15 mouse cellular contexts compared by ENCODE assay signal in the genomic region with DNA sequence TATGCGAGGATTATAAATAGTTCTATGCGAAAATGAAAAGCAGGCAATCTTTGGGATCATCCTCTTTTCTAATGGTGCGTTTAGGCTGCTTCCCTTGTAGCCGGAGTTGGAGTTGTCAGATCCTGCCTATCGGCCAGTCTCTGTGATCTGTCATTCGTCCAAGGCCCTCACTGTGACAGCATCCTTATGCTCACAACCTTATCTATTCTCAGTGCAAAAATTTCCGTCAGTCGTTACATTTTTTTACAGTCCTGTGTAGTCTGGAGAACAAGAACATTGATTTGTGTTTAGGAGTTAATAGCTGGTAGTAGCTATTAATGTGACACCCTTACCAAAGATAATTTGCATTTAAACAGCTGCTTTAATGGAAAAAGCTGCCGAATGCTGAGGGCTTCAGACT.
A peak's percentile ranks its signal among the peaks of the same experiment; 100 is the strongest.
DNase-seq lines count a peak whose midpoint lies in the region; ATAC-seq lines count a peak whose summit lies in the region.
"Had no signal": no experiment of that assay in that cellular context is flagged by ENCODE, and none has a peak within 500 bp of the region (broad histone marks: within the 10 kb centered on the region; RNA-seq: fewer than 3 reads in every experiment).

No protein-coding gene starts in this region.

- H3K4me1 ChIP-seq in hindbrain, embryonic 11.5 days (replicated peaks; ENCODE audit: control insufficient read depth, insufficient read depth, low read length): no peaks in the 10 kb centered on the region
- H3K4me1 ChIP-seq in hindbrain, embryonic 10.5 days (replicated peaks): peaks cover 16% of the 10 kb centered on the region
- peaks cover 21% of the 10 kb centered on the region for H3K4me1 ChIP-seq in forebrain, embryonic 12.5 days
- peaks cover 5% of the 10 kb centered on the region for H3K4me1 ChIP-seq in hindbrain, embryonic 16.5 days (ENCODE audit: control insufficient read depth, insufficient read depth, low read depth, low read length)
- H3K4me1 ChIP-seq: embryonic facial prominence, embryonic 13.5 days; liver, embryonic 13.5 days had no signal

- no peaks in the 10 kb centered on the region for H3K9me3 ChIP-seq in hindbrain, embryonic 11.5 days (ENCODE audit: control insufficient read depth, low read length)
- H3K9me3 ChIP-seq in hindbrain, embryonic 10.5 days: no peaks in the 10 kb centered on the region
- no peaks in the 10 kb centered on the region for H3K9me3 ChIP-seq in forebrain, embryonic 12.5 days
- no peaks in the 10 kb centered on the region for H3K9me3 ChIP-seq in hindbrain, embryonic 16.5 days (ENCODE audit: control insufficient read depth, low read length)
- H3K9me3 ChIP-seq: embryonic facial prominence, embryonic 13.5 days; kidney, embryonic 15.5 days; liver, embryonic 13.5 days had no signal

- WGBS in hindbrain, embryonic 11.5 days: 38% methylated on average over 9 of the region's 9 CpGs
- WGBS in hindbrain, embryonic 10.5 days: 39% methylated on average over 9 of the region's 9 CpGs
- 30% methylated on average over 9 of the region's 9 CpGs for WGBS in forebrain, embryonic 12.5 days
- 23% methylated on average over 9 of the region's 9 CpGs for WGBS in hindbrain, embryonic 16.5 days

- no peaks in the 10 kb centered on the region for H3K27me3 ChIP-seq in hindbrain, embryonic 11.5 days (ENCODE audit: control insufficient read depth, insufficient read depth, low read length)
- H3K27me3 ChIP-seq in hindbrain, embryonic 10.5 days (ENCODE audit: insufficient read depth, poor library complexity, severe bottlenecking): no peaks in the 10 kb centered on the region
- no peaks in the 10 kb centered on the region for H3K27me3 ChIP-seq in forebrain, embryonic 12.5 days
- no peaks in the 10 kb centered on the region for H3K27me3 ChIP-seq in hindbrain, embryonic 16.5 days (replicated peaks; ENCODE audit: control insufficient read depth, insufficient read depth, low read length)
- H3K27me3 ChIP-seq: embryonic facial prominence, embryonic 13.5 days; kidney, embryonic 15.5 days; liver, embryonic 13.5 days; Patski had no signal

- H3K4me3 ChIP-seq in hindbrain, embryonic 11.5 days (ENCODE audit: low read depth, low read length): no peak overlapping the region
- H3K4me3 ChIP-seq in hindbrain, embryonic 10.5 days: no peak overlapping the region
- H3K4me3 ChIP-seq in forebrain, embryonic 12.5 days (replicated peaks): no peak overlapping the region
- no peak overlapping the region for H3K4me3 ChIP-seq in hindbrain, embryonic 16.5 days (ENCODE audit: low read length)
- H3K4me3 ChIP-seq: embryonic facial prominence, embryonic 13.5 days; kidney, embryonic 15.5 days; liver, embryonic 13.5 days had no signal

- peak; percentile 71 to 73 for DNase-seq in cerebellum, postnatal 10 days
- no peak for DNase-seq in cerebellum, adult 11-12 months
- DNase-seq in hindbrain, embryonic 11.5 days (ENCODE audit: low spot score): peak; percentile 8
- DNase-seq in hindbrain, embryonic 10.5 days (ENCODE audit: low spot score): no peak
- no peak for DNase-seq in Muller cell, postnatal 12 days (ENCODE audit: inconsistent ontology term)
- no peak for DNase-seq in layer of hippocampus, adult 18-20 months (ENCODE audit: low spot score in 2 of 2)
- DNase-seq: liver, embryonic 13.5 days; lung, postnatal 14 days; right cerebral cortex, postnatal 25 days; thymus, adult 18-20 months had no signal

- H3K9ac ChIP-seq in hindbrain, embryonic 11.5 days (ENCODE audit: low read depth, low read length): no peak overlapping the region
- no peak overlapping the region for H3K9ac ChIP-seq in forebrain, embryonic 12.5 days
- H3K9ac ChIP-seq in hindbrain, embryonic 16.5 days (ENCODE audit: low read depth, low read length): no peak overlapping the region
- H3K9ac ChIP-seq: embryonic facial prominence, embryonic 13.5 days; kidney, embryonic 15.5 days; liver, embryonic 13.5 days had no signal

- H3K27ac ChIP-seq in hindbrain, embryonic 11.5 days (ENCODE audit: low read depth, low read length): no peak overlapping the region
- H3K27ac ChIP-seq in hindbrain, embryonic 10.5 days: no peak overlapping the region
- no peak overlapping the region for H3K27ac ChIP-seq in forebrain, embryonic 12.5 days
- no peak overlapping the region for H3K27ac ChIP-seq in hindbrain, embryonic 16.5 days (ENCODE audit: low read depth, low read length)
- H3K27ac ChIP-seq: embryonic facial prominence, embryonic 13.5 days; kidney, embryonic 15.5 days; liver, embryonic 13.5 days had no signal

- H3K4me2 ChIP-seq in hindbrain, embryonic 11.5 days (replicated peaks; ENCODE audit: low read depth, low read length): no peak overlapping the region
- no peak overlapping the region for H3K4me2 ChIP-seq in forebrain, embryonic 12.5 days
- H3K4me2 ChIP-seq in hindbrain, embryonic 16.5 days (ENCODE audit: low read length): no peak overlapping the region
- H3K4me2 ChIP-seq: embryonic facial prominence, embryonic 13.5 days; kidney, embryonic 15.5 days; liver, embryonic 13.5 days had no signal

- no peaks in the 10 kb centered on the region for H3K36me3 ChIP-seq in hindbrain, embryonic 11.5 days (ENCODE audit: control insufficient read depth, insufficient read depth, low read length)
- no peaks in the 10 kb centered on the region for H3K36me3 ChIP-seq in hindbrain, embryonic 10.5 days
- no peaks in the 10 kb centered on the region for H3K36me3 ChIP-seq in forebrain, embryonic 12.5 days (replicated peaks)
- no peaks in the 10 kb centered on the region for H3K36me3 ChIP-seq in hindbrain, embryonic 16.5 days (ENCODE audit: control insufficient read depth, insufficient read depth, low read length)
- H3K36me3 ChIP-seq: embryonic facial prominence, embryonic 13.5 days; kidney, embryonic 15.5 days; liver, embryonic 13.5 days had no signal

- no peak for ATAC-seq in hindbrain, embryonic 11.5 days (ENCODE audit: low FRiP score)
- peak; percentile 44; the same call in 1 of the 2 replicates for ATAC-seq in forebrain, embryonic 12.5 days (ENCODE audit: low FRiP score)
- 0 out of 2 replicates have a peak, but pooled peaks have one; percentile 14 for ATAC-seq in hindbrain, embryonic 16.5 days
- ATAC-seq: Patski had no signal

Comparison
In these comparisons a context has a peak if more than half of its experiments do, and no peak if none do; other contexts are left out.
1. DNase-seq: peak in cerebellum, postnatal 10 days (2 of 2) and hindbrain, embryonic 11.5 days (single experiment); none in cerebellum, adult 11-12 months (single experiment), hindbrain, embryonic 10.5 days (single experiment), Muller cell, postnatal 12 days (single experiment) and layer of hippocampus, adult 18-20 months (0 of 2).